Mouse (Mus musculus) kidney, postnatal 36 days (tissue): ENCODE results near the gene Il12rb1.

ENCODE experiments used
- DNase-seq, 2 experiments: peaks; one replicate each; pipeline ENCODE4 v3.0.0; 2021 to 2022; ENCODE audit warnings: mixed read lengths in 2 of 2

Gene Il12rb1

DNA sequence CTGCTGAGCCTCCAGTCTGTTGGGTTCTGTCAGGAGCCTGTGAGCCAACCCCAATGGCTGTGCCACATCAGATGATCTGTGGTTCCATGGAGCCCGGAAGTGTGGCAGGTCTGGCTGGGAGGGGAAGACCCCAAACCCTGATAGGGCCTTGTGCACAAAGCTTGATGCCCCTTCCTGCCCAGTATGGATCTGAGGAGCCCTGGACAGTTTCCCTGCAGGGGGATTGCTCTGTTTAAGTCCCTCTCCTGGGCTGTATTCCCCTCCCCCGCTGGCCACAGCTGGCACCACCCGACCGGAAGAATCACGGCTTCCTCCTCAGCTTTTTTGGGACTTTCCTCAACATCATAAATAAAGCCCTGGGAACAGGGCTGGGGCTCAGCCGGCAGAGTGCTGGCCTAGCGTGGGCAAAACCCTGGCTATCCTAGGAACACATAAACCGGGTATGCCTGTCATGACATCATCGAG is 24.8 kb downstream of the Il12rb1 start:
- peak; percentile 53 to 69 for DNase-seq

DNA sequence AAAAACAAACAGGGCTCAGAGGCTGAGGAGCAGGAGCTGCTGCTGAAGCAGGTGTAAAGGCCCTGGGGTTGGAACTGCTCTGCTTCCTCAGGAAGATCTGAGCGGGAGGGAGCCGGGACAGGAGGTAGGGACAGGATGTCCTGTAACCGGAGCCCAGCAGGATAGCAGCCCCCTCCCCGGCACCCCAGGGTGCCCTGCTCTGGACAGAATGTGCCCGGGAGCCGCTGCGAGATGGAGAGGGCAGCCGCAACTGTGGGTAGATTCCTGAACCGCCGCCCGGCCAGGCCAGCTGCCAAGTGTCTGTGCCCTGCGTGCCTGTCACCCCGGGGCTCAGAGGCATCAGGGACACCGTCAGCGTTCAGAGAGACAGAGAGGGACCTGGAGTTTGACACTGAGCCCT is 25.3 kb downstream of the Il12rb1 start:
- DNase-seq = peak; percentile 78 to 86

DNA sequence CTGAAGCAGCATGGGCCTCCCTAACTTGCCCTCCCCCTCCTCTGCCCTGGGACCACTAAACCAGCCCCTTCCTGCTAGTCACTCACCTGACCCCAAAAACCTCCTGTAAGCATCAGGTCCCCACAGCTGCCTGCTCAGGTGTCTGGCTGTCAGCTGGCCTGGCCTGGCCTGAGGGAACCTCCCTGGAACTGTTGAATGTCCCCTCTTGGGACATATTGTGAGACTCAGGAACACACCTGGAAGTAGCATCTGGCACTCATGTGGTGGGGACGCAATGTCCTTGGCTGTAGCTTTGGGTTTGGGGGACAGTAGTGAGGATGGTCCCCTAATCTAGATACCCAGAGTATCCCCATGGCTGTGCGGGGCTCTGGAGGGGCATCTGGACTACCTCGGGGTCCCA is 25.8 kb downstream of the Il12rb1 start:
- DNase-seq = no peak

DNA sequence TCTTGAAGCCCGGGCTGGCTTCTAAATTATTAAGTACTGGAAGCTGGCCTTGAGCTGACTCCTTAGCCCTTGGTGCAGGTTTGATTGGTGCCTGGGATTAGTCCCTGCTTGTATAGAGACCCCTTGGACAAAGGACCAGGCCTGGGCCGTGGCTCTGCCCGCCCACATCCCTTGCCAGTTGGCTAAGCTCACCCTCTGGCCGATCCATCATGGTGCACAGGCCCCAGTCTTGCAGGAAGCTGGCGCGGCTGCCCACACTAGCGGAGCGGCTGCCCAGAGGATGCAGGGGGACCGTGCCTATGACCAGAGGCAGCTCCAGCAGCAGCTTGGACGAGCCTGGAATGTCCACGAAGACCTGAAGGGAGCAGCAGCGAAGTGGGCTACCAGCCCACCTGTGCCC is 28.4 kb downstream of the Il12rb1 start:
- DNase-seq = no peak

DNA sequence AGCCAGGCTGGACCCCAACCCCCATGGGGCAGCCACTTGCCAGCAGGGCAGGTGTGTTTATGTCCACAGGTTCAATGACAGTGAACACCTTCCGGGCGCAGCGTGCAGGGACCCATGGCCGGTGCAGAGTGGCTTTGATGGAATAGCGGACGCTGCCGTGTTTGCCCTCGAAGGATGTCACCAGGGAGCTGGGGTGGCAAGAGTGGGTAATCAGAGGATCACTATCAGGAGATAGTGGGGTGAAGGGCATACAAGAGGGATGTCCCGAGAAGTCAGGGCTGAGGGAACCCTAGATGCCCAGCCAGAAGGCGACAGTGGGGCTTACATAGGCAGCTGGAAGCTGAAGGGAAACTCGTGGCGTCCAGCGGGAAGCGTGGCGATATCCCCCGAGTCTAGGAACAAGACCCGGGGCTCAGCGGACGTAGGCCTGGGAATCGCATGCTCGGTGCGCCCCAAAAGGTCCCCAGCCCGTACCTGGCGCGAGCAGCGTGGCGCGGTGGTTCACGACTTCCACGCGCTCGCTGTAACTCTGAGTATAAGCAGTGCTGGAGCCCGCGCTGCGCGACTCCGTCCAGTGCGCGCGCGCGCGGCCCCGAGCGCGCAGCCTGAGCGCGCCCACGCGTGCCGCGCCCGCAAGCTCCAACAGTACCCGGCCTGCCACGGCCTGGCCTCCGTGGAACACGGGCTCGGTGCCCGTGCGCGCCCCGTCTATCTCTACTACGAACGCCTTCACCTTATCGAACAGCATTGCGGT is 30.6 kb downstream of the Il12rb1 start:
- peak in 1 of 2 experiments; percentile 40 for DNase-seq

DNA sequence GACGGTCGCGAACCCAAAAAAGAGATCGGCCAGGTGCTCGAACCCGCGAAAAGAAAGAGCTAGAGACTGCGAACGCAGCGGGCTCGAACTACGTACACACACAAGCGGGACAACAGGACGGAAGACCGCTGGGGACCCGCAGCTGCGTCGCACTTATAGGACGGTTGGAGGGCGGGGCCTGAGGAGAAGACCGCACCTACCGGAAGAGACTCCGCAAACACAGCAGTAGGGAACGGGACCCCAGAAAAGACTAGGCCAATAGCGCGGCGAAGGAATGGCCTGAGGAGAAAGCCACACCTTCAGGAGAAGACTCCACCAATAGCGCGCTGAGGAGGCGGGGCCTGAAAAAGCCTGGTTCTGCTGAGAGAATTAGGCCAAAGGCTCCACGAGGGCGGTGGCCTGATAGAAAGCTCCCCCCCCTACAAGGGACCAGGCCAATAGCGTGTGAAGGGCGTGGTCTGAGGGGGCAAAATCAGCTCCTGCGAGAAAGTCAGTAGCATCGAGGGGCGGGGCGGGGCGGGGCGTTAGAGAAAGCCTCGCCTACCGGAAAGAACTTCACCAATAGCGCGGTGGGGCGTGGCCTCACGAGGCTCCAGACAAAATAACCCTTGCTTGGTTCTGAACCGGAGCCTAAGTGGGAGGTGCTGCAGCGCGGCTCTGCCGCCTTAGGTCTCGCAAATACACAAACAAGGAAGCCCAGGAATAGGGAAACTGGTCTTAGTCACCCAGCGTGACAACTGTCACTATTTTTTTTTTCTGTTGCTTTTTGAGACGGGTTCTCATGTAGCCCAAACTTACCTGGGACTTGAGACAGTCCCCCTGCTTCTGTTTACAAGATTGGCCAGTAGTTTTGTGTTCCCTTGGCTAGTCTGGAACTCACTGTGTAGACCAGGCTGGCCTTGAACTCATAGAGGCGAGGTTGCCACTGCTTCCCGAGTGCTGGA is 31.4 kb downstream of the Il12rb1 start, which contains the start of gene Arrdc2:
Gene Arrdc2, minus strand, starts transcription at position 313 of the 944 bp plus-strand sequence.
- DNase-seq = peak; percentile 99 to 100

DNA sequence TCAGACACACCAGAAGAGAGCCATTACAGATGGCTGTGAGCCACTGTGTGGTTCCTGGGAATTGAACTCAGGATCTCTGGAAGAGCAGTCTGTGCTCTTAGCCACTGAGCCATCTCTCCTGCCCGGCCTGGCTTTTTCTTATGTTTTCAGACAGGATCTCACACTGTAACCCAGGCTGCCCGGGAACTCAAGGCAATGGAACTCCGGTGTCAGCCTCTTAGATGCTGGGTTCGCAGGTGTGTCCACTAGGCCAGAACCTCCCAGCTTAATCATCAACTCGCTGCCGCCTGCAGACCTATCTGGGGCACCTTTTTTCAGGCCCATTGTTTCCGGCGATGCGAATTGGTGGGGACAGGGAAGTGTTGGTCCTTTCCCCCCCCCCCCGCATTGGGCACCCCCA is 32.3 kb downstream of the Il12rb1 start:
- peak; percentile 83 for DNase-seq

DNA sequence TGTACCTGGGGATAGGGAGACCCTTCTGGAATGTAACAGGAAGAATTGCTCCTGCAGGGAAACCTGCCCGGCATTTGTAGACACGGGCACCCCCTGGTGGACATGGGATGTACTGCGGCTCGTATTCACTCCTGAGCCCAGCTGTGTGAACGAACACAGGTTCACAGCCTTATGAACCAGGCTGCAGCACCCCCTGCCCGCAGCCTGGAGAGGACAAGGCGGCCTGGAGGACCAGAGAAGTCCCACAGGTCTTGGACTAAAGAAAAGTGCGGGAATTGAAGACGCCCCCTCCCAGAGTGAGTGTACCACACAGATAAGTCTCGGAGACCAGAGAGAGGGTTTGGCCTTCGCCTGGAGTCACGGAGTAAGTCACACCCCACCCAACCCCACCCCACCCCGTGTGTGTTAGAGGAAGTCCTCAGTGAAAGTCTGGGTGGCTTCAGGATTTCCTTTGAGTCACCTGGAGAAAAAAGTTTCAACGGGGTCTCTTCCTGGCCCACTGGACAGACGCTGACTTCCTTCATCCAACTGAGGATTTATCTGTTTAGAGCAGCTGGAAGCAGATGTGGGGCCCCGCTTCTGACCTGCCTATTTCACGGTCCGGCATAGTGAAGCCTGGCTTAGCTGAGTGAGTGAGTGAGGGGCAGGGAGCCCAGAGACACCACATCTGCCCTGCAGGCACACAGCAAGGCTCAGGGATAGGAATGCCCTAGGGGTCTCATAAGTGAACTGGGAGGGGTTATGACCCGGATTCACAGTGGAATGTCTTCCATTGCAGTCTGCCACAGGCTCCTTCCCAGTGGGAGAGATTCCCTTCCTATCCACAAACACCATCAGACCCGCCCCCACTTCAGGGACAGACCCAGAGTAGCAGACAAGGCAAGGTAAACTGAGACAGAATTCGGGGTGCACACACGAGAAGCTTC is 33.2 kb downstream of the Il12rb1 start:
- peak; percentile 90 to 97 for DNase-seq

DNA sequence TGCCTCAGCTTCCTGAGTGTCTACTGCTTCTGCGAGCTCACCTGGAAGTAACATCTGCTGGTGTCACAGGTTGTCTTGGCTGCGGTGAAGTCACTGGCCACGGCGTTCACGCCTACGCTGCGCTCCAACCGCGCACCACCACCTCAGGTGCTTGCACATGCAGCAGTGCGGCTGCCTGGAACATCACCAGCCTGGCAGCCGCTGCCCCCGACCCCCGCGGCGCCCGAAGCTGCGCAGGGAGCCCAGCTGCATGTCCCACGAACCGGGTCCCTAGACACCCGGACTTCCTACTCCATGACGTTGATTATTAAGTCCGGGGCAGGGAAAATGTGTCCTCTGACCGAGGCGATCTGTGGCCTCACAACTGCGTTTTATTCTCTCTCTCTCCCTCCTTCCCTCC is 34.2 kb downstream of the Il12rb1 start:
- DNase-seq = no peak

DNA sequence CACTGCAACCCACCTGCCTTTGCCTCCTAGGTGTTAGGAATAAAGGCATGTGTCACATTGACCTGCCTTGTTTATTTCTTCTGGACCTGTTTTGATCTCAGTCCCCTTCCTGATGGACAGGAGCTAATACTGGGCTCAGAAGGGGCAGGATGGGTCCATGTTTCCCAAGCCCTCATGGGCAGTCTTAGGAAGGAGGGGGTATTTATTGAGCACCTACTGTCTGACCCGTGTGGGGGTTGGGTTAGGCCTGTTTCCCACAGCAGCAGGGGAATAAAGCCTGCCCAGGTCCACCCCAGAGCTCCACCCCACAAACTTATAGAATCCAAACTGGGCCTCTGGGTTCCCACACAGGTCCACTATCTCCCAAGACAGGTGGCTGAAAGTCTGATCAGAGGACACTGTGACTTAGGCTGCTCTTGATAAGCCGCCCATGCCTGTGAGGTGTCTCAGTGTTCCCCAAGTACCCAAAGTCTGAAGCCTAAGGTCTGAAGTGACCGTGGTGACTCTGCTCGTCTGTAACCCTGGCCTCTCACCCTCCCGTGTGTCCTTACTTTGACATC is 35.0 kb downstream of the Il12rb1 start:
- DNase-seq = no peak

DNA sequence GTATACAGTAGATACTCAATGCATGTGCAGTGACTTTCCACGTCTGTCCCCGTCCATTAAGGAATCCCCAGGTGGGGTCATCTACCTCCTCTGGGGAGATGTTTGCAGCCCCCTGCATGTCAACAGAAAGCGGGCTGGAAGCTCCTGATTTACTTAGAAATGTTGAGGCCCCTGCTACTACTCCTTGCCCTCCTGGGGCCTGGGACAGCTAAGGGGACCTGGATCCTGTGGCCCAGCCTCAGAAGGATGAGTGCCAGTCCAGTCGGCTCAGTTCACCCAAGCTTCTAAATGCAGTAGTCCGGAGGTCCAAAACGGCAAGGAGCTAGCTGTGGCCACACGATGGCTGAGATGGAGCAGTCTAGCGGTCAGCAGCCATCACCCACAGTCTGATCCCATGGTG is 35.7 kb downstream of the Il12rb1 start:
- DNase-seq = no peak

DNA sequence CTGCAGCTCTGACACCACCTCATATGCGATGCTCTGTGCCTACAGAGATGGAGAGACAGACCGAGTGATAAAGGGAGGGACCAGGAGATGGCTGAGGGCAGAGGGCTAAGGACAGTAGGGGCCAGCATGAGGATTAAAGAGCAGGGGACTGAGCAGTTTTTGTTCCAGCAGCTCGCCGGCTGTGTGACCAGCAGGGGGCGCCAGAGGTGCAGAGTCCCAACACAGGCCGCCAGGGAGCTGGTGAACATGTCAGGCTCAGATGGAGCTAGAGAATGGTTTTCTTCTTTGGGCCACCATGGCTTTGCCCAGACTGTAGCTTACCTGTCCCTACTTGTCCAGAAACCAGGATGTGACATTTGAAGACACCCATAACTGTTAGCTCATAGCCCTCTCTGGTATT is 36.3 kb downstream of the Il12rb1 start:
- peak; percentile 89 to 97 for DNase-seq

DNA sequence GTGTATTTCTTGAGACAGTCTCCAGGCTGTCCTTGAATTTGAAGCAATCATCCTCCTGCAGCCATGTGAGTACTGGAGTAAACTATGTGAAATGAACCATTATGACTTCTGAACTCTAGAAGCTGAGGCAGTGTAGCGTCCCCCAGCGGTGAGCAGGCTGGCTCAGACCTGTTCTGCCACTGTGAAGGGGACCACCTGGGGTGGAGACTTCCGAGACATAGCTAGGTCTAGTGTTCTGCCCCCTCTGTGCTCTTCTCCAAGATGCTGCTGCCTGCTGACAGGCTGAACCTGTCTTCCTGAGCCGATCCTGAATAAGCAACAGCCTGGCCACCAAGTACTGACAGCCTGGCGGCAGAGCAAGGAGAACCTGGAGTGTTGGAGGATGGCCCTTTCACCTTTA is 36.9 kb downstream of the Il12rb1 start:
- no peak for DNase-seq

DNA sequence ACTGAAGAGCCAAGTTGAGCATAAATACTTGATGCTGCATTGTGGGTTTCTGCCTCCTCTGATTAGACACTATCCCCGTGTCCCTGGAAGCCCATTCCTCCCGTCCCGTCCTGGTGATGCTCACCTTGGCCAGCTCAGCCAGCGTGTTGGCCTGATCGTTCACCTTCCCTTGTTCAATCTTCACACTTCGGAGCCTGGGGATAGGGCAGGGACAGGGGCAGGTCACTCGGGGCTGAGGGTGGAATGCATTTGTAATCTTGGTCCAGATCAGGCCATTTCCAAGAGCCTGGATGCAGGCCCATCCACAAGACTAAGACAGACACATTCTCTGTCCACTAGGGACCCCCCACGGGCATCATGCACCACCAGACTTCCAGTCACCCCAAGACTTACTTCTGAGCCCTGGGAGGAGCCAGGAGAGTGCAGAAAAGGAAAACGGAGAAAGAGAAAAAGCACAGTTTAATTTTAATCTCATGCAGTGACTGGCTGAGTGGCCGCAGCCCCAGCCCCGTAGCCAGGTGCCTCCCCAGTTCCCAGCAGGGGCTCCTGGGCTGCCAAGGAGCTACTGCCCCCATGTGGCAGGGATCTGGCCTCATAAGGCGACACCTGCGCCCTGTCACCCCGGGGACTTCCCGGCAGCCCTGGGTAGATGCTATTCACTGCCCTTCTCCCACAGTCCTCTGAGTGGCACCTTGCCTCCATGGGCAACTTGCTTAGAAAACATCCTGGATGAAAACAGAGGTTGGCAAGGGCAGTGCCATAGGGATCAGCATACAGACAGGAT is 38.3 kb downstream of the Il12rb1 start:
- peak in 1 of 2 experiments; percentile 52 for DNase-seq

DNA sequence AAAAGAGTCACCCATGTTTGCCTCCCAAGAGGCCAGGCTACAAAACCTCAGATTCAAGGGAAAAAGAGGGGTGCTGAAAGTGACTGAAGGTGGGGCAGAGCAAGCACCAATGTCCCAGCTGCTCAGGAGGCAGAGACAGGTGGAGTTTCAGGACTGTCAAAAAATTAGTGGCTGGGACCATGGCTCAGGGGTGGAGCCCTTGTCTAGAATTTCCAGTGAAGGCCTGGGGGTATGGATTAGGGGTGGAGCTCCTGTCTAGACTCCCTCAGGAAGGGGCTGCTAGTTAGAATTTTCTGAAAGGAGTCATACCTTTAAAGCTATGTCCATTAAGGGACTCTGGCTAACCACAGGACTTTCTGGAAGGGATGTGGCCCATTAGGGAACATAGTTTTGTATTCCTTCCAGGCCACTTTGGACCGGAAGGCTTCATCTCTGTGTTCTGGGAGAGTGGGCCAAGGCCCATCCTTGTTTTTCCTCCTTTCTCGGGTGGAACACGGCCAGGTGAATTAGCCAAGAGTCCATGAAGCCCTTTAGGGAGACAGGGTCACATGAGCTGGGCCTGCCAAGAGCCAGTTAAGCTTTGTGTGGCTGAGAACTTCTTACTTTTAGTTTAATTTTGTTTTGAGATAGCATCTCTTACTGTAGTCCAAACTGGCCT is 41.2 kb downstream of the Il12rb1 start:
- DNase-seq = no peak

DNA sequence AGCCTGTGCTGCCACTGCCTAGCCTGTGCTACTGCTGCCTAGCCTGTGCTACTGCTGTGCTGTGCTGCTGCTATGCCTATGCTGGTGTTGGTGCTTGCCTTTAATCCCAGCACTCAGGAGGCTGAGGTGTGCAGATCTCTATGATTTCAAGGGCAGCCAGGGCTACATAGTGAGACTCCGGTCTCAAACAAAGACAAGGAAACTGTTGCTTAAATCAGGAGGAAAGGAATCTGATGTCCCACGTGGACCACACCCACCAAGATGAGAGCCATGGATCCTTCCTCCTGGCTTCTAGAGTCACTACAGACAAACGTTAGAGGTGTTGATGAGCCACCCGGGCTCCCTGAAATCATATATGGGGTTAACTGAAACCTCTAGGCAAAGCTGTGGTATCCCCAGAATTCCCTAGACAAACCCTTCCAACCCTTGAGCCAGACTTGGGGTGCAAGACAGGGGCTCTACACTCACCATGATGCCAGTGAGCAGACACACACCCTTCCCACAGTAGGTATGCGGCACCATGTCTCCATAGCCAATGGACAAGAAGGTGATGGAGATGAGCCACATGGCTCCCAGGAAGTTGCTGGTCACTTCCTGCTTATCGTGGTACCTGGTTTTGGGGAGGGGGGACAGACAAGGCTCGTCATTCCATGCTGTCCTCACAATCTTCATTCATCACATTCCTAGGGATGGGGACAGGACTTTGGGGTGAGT is 42.0 kb downstream of the Il12rb1 start:
- no peak for DNase-seq

DNA sequence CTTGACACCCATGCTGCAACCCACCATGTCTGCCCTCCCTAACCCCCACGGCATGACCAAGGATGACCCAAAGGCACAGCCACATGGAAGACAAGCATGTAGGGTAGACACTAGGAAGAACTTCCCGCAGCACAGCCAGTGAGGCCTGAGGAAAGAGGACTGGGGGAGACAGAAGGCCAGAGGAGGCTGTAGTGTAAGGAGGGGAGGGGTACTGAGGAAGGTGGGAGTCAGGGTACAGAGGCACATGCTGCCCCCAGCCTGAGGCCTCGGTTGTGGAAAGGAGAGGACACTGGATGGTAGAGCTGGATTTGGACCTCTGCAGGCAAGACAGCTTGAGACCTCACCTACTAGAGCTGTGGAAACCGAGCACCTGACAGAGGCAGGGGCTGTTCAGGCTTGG is 42.7 kb downstream of the Il12rb1 start:
- no peak for DNase-seq

DNA sequence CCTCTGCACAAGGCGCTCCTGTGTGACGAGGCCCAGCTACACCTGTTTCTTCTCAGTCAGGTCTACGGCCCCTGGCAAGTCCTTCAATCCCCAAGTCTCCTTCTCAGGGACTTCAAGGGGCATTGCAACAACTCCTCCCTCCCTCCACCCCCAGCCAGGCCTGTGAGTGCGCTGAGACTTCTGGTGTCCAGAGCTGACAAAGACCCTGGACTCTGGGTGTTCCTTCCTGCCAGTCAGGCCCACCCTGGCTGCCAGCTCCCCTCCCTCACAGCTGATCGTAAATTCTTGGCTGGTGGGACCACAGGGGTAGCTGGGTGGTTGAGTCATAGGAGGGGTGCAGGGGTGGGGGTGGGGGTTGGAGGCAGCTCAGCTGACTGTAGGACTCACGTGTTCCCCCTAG is 43.6 kb downstream of the Il12rb1 start:
- DNase-seq = no peak

DNA sequence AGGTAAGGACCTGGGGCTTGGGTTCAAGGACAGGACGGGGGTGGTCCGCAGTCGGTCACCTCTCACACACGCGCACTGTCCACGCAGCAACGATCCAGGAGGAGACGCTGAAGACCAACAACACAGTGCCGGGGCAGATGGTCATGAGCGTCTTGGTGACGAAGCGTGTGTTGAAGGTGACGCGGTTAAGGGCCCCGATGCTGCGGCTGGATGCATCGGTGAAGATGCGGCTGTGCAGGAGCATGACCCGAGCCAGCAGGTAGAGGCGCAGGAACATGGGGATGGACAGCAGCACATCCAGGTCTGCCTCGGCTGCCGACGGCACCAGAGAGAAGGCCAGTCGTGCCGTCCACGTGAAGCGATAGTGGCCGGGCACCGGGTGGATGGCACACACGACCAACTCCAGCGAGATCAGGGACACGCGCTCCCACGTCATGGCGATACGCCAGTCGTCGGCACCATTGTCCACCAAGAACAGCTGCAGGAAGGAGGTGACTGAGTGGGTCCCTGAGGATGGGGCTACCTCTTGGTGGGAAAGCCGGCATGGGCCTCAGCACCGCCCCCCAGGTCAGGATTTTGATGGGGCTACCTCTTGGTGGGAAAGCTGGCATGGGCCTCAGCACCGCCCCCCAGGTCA is 44.5 kb downstream of the Il12rb1 start:
- no peak for DNase-seq

DNA sequence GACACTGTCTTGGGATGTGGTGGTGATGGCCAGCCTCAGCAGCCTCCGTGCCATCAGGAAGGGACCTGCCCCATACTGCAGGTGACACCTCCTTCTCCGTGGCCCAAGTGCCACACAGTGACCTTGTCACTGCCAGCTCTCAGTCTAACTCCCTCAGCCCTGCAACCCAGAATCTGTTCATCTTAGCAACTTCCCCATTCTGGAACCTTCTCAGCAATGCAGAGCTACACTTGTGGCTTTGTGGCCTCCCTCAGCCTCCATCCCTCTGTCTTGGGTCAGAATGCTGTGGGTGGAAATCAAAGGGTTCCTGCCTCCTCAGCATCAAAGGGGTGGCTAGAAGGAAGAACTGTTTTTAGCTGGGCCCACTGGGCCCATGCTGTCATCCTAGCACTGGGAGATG is 45.6 kb downstream of the Il12rb1 start:
- DNase-seq = no peak
